Mouse (Mus musculus): ENCODE data around the gene Dnajc13.

DNA sequence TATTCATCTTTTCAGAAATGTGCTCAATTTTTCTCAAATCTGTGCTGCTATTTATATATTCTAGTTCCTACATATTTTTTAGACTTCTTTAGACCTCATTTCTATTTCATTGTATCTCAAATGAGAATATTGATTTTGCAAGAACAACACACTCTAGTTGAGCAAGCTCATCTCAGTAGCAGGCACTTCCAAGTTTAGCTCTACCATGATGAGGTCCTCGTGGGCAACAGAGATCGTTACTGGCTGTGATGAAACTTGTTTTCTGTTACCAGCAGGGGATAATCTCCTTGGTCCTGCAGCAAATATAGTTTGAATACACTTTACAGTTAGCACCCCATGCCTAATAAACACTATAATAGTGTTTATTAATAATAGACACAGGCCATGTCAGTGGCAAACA is 6.6 kb downstream of the Dnajc13 start:
- no peak for TF ChIP-seq EP300 (IDR thresholded peaks at IDR 0.05; ENCODE audit: low read depth)
- TF ChIP-seq CTCF (IDR thresholded peaks at IDR 0.05; ENCODE audit: low read depth) = no peak

All from liver, embryonic 14.5 days (tissue).